Mouse (Mus musculus): Measurements from ENCODE around the gene Slc26a9.

- TF ChIP-seq CTCF (IDR thresholded peaks at IDR 0.05; ENCODE audit: low read depth, low read length) (no peak), POLR2A (IDR thresholded peaks at IDR 0.05; ENCODE audit: extremely low read depth, insufficient read depth, low read length) (no peak)
These were observed 6.1 kb downstream of the Slc26a9 start for GRCm38 (mm10) chr1:131749706-131750545.
